Mouse (Mus musculus): ENCODE results near the gene Tpst1. TPM values are rescaled to one million over a fixed set of nuclear protein-coding genes. Genes with fewer than 3 reads are reported as not detected.
A peak's percentile ranks its signal among the peaks of the same experiment; 100 is the strongest.

The Tpst1 gene
- polyA plus RNA-seq, 1 experiment from 2014 or later: 82.7 TPM

GRCm38 (mm10) chr5:130170666-130171422, 97.7 kb downstream of the Tpst1 start:
- peak; percentile 34; the same call in 1 of the 2 replicates for ATAC-seq (ENCODE audit: insufficient number of reproducible peaks, insufficient read depth, low FRiP score, low read depth)
- peak overlapping the region; percentile 96 for H3K4me3 ChIP-seq (ENCODE audit: low read depth, low read length)
- 14% methylated on average over 6 of the region's 6 CpGs for WGBS
- H3K36me3 ChIP-seq (ENCODE audit: control insufficient read depth, insufficient read depth, low read length): no peaks in the 10 kb centered on the region
- peak overlapping the region; percentile 80 for H3K4me2 ChIP-seq (replicated peaks; ENCODE audit: low read depth, low read length)
- no peaks in the 10 kb centered on the region for H3K9me3 ChIP-seq (ENCODE audit: control insufficient read depth, low read depth, low read length)
- H3K9ac ChIP-seq (replicated peaks; ENCODE audit: low read depth, low read length): peak overlapping the region; percentile 82
- H3K27ac ChIP-seq (ENCODE audit: low read length): peak overlapping the region; percentile 79
- H3K27me3 ChIP-seq (ENCODE audit: control insufficient read depth, insufficient read depth, low read length): no peaks in the 10 kb centered on the region
- peaks cover 12% of the 10 kb centered on the region; the same call in 1 of the 2 replicates for H3K4me1 ChIP-seq (ENCODE audit: control insufficient read depth, insufficient read depth, low read length)

GRCm38 (mm10) chr5:130171423-130171954, 98.4 kb downstream of the Tpst1 start, which contains the start of gene Rabgef1:
Gene Rabgef1, plus strand, starts transcription at chr5:130171798.
- Histone ChIP-seq H3K27ac (ENCODE audit: low read length) (peak within 1 kb of the TSS; percentile 79), H3K9ac (replicated peaks; ENCODE audit: low read depth, low read length) (peak within 1 kb of the TSS; percentile 82), H3K4me2 (replicated peaks; ENCODE audit: low read depth, low read length) (peak within 1 kb of the TSS; percentile 80), H3K27me3 (ENCODE audit: control insufficient read depth, insufficient read depth, low read length) (no peaks in the 10 kb centered on the region), H3K4me1 (ENCODE audit: control insufficient read depth, insufficient read depth, low read length) (peaks cover 12% of the 10 kb centered on the region; the same call in 1 of the 2 replicates), H3K4me3 (ENCODE audit: low read depth, low read length) (peak within 1 kb of the TSS; percentile 96), H3K9me3 (ENCODE audit: control insufficient read depth, low read depth, low read length) (no peaks in the 10 kb centered on the region), H3K36me3 (ENCODE audit: control insufficient read depth, insufficient read depth, low read length) (no peaks in the 10 kb centered on the region)
- peak; percentile 93 for ATAC-seq (ENCODE audit: insufficient number of reproducible peaks, insufficient read depth, low FRiP score, low read depth)
- under 1% methylated on average over 57 of the region's 62 CpGs for WGBS

- peak overlapping the region; percentile 79 for H3K27ac ChIP-seq (ENCODE audit: low read length)
- H3K4me3 ChIP-seq (ENCODE audit: low read depth, low read length): peak overlapping the region; percentile 96
- H3K9me3 ChIP-seq (ENCODE audit: control insufficient read depth, low read depth, low read length): no peaks in the 10 kb centered on the region
- peak overlapping the region; percentile 63 for H3K4me2 ChIP-seq (replicated peaks; ENCODE audit: low read depth, low read length)
- peaks cover 12% of the 10 kb centered on the region; the same call in 1 of the 2 replicates for H3K4me1 ChIP-seq (ENCODE audit: control insufficient read depth, insufficient read depth, low read length)
- H3K9ac ChIP-seq (replicated peaks; ENCODE audit: low read depth, low read length): peak overlapping the region; percentile 82
- H3K27me3 ChIP-seq (ENCODE audit: control insufficient read depth, insufficient read depth, low read length): no peaks in the 10 kb centered on the region
- peak; percentile 19 for ATAC-seq (ENCODE audit: insufficient number of reproducible peaks, insufficient read depth, low FRiP score, low read depth)
- WGBS: 1% methylated on average over 35 of the region's 46 CpGs
- no peaks in the 10 kb centered on the region for H3K36me3 ChIP-seq (ENCODE audit: control insufficient read depth, insufficient read depth, low read length)
These were observed 99.0 kb downstream of the Tpst1 start for GRCm38 (mm10) chr5:130171956-130172601.

- H3K4me2 ChIP-seq (replicated peaks; ENCODE audit: low read depth, low read length): peak overlapping the region; percentile 63
- WGBS: 79% methylated on average over 4 of the region's 4 CpGs
- no peak overlapping the region for H3K9ac ChIP-seq (replicated peaks; ENCODE audit: low read depth, low read length)
- no peaks in the 10 kb centered on the region for H3K9me3 ChIP-seq (ENCODE audit: control insufficient read depth, low read depth, low read length)
- no peak for ATAC-seq (ENCODE audit: insufficient number of reproducible peaks, insufficient read depth, low FRiP score, low read depth)
- H3K4me1 ChIP-seq (ENCODE audit: control insufficient read depth, insufficient read depth, low read length): peaks cover 16% of the 10 kb centered on the region; the same call in 1 of the 2 replicates
- no peaks in the 10 kb centered on the region for H3K27me3 ChIP-seq (ENCODE audit: control insufficient read depth, insufficient read depth, low read length)
- peak overlapping the region; percentile 96; the same call in 1 of the 2 replicates for H3K4me3 ChIP-seq (ENCODE audit: low read depth, low read length)
- H3K36me3 ChIP-seq (ENCODE audit: control insufficient read depth, insufficient read depth, low read length): no peaks in the 10 kb centered on the region
- H3K27ac ChIP-seq (ENCODE audit: low read length): no peak overlapping the region
These were observed 99.9 kb downstream of the Tpst1 start for GRCm38 (mm10) chr5:130173012-130173411.

GRCm38 (mm10) chr5:130177871-130178270, 104.7 kb downstream of the Tpst1 start:
- H3K27ac ChIP-seq (ENCODE audit: low read length): no peak overlapping the region
- H3K36me3 ChIP-seq (ENCODE audit: control insufficient read depth, insufficient read depth, low read length): no peaks in the 10 kb centered on the region
- no peaks in the 10 kb centered on the region for H3K27me3 ChIP-seq (ENCODE audit: control insufficient read depth, insufficient read depth, low read length)
- WGBS: 48% methylated on average over 4 of the region's 4 CpGs
- no peak overlapping the region for H3K4me2 ChIP-seq (replicated peaks; ENCODE audit: low read depth, low read length)
- H3K4me3 ChIP-seq (ENCODE audit: low read depth, low read length): no peak overlapping the region
- no peak overlapping the region for H3K9ac ChIP-seq (replicated peaks; ENCODE audit: low read depth, low read length)
- ATAC-seq (ENCODE audit: insufficient number of reproducible peaks, insufficient read depth, low FRiP score, low read depth): no peak
- no peaks in the 10 kb centered on the region for H3K9me3 ChIP-seq (ENCODE audit: control insufficient read depth, low read depth, low read length)
- H3K4me1 ChIP-seq (ENCODE audit: control insufficient read depth, insufficient read depth, low read length): peaks cover 18% of the 10 kb centered on the region

- H3K27me3 ChIP-seq (ENCODE audit: control insufficient read depth, insufficient read depth, low read length): no peaks in the 10 kb centered on the region
- no peak overlapping the region for H3K4me3 ChIP-seq (ENCODE audit: low read depth, low read length)
- H3K4me1 ChIP-seq (ENCODE audit: control insufficient read depth, insufficient read depth, low read length): peaks cover 21% of the 10 kb centered on the region
- H3K4me2 ChIP-seq (replicated peaks; ENCODE audit: low read depth, low read length): no peak overlapping the region
- 68% methylated on average over 7 of the region's 7 CpGs for WGBS
- ATAC-seq (ENCODE audit: insufficient number of reproducible peaks, insufficient read depth, low FRiP score, low read depth): no peak
- H3K9me3 ChIP-seq (ENCODE audit: control insufficient read depth, low read depth, low read length): no peaks in the 10 kb centered on the region
- H3K27ac ChIP-seq (ENCODE audit: low read length): no peak overlapping the region
- H3K36me3 ChIP-seq (ENCODE audit: control insufficient read depth, insufficient read depth, low read length): no peaks in the 10 kb centered on the region
- no peak overlapping the region for H3K9ac ChIP-seq (replicated peaks; ENCODE audit: low read depth, low read length)
These were observed 107.2 kb downstream of the Tpst1 start for GRCm38 (mm10) chr5:130180362-130180761.

- Histone ChIP-seq H3K9me3 (ENCODE audit: control insufficient read depth, low read depth, low read length) (no peaks in the 10 kb centered on the region), H3K4me3 (ENCODE audit: low read depth, low read length) (no peak overlapping the region), H3K27ac (ENCODE audit: low read length) (no peak overlapping the region), H3K4me1 (ENCODE audit: control insufficient read depth, insufficient read depth, low read length) (peaks cover 21% of the 10 kb centered on the region), H3K27me3 (ENCODE audit: control insufficient read depth, insufficient read depth, low read length) (no peaks in the 10 kb centered on the region), H3K36me3 (ENCODE audit: control insufficient read depth, insufficient read depth, low read length) (no peaks in the 10 kb centered on the region), H3K9ac (replicated peaks; ENCODE audit: low read depth, low read length) (no peak overlapping the region), H3K4me2 (replicated peaks; ENCODE audit: low read depth, low read length) (no peak overlapping the region)
- 73% methylated on average over 6 of the region's 6 CpGs for WGBS
- ATAC-seq (ENCODE audit: insufficient number of reproducible peaks, insufficient read depth, low FRiP score, low read depth): no peak
These were observed 108.8 kb downstream of the Tpst1 start for GRCm38 (mm10) chr5:130181740-130182540.

- Histone ChIP-seq H3K4me1 (ENCODE audit: control insufficient read depth, insufficient read depth, low read length) (peaks cover 21% of the 10 kb centered on the region), H3K27ac (ENCODE audit: low read length) (no peak overlapping the region), H3K9ac (replicated peaks; ENCODE audit: low read depth, low read length) (no peak overlapping the region), H3K36me3 (ENCODE audit: control insufficient read depth, insufficient read depth, low read length) (0 out of 2 replicates have a peak, but pooled peaks cover under 1% of the 10 kb centered on the region), H3K4me3 (ENCODE audit: low read depth, low read length) (no peak overlapping the region), H3K9me3 (ENCODE audit: control insufficient read depth, low read depth, low read length) (no peaks in the 10 kb centered on the region), H3K27me3 (ENCODE audit: control insufficient read depth, insufficient read depth, low read length) (no peaks in the 10 kb centered on the region), H3K4me2 (replicated peaks; ENCODE audit: low read depth, low read length) (no peak overlapping the region)
- ATAC-seq (ENCODE audit: insufficient number of reproducible peaks, insufficient read depth, low FRiP score, low read depth): no peak
- WGBS: 46% methylated on average over 3 of the region's 3 CpGs
These were observed 109.4 kb downstream of the Tpst1 start for GRCm38 (mm10) chr5:130182541-130182821.
